Mouse (Mus musculus): ENCODE data around the gene Cpne7.

Cpne7 gene

DNA sequence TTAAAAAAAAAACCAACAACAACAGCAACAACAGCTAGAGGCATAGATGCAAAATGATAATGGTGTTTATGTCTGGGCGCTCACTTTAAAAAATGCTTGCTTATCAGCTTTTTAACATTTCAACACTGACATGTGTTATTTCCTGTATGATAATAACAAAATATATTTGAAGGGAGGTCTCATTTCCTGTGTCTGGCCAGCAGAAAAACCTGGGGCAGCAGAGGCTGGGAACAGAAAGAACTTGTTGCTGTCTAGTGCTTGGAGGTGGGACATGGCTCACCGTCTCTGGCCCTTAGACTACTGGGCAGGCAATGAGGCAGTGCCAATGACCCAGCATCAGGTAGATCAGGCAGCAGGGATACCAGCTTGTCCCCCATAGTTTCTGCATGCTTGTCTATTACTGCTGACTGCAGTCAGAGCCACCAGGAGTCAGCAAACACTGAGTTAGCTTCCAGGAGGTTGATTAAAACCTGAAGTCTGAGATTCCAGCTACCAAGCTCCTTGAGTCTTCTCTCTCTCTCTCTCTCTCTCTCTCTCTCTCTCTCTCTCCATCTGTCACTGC is 3.2 kb upstream of the Cpne7 start:
- no peak for DNase-seq (ENCODE audit: low spot score in 2 of 2)

- DNase-seq (ENCODE audit: low spot score in 2 of 2), result no peak
Observed at GRCm38 (mm10) chr8:123114644-123115043, 2.5 kb upstream of the Cpne7 start.

DNA sequence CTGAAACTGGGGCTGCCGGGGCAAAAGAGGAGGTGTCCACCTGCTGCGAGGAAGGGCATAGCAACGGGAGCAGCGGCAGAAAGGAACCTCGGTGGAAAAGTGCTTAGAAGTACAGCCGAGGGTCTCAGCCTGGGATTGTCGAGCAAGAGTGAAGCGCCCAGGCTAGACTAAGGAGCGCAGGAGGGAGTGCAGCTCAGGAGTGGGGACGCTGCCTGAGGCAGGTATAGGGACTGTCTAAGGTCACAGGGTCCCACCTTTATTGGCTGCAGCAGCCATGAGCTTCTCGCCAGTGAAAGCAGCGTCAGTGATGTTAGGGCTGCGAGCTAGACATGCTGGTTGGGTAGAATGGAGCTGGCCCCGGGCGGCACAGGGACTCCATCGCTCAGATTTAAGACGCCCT is 570 bp downstream of the Cpne7 start:
- no peak for DNase-seq (ENCODE audit: low spot score in 2 of 2)

- DNase-seq (ENCODE audit: low spot score in 2 of 2), result no peak
Observed at GRCm38 (mm10) chr8:123122059-123122458, 4.9 kb downstream of the Cpne7 start.

GRCm38 (mm10) chr8:123122670-123123069 is 5.5 kb downstream of the Cpne7 start:
- no peak for DNase-seq (ENCODE audit: low spot score in 2 of 2)

DNA sequence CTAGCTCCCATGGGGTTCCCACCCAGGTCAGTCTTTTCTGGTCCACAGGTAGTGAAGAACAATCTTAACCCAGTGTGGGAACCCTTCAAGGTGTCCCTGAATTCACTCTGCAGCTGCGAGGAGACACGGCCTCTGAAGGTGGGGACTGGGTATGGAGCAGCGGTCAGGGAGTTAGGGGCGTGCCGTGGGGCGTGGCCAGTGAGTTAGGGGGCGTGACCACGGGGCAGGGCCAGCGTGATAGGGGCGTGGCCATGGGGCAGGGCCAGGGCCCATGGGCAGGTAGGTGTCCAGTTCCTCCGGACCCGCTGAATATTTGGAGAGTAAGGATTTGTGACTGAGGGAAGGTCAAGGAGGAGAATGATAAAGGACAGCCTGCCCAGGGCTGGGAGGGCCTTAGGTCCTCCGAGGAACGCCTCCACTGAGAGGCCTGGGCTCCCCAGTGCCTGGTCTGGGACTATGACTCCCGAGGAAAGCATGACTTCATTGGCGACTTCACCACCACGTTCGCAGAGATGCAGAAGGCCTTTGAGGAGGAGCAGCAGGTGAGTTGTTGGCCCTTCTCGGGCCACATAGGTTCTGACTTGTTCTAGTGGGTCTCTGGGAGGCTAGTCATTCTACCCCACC is 9.1 kb downstream of the Cpne7 start:
- DNase-seq (ENCODE audit: low spot score in 2 of 2), result peak; percentile 67 to 80

DNA sequence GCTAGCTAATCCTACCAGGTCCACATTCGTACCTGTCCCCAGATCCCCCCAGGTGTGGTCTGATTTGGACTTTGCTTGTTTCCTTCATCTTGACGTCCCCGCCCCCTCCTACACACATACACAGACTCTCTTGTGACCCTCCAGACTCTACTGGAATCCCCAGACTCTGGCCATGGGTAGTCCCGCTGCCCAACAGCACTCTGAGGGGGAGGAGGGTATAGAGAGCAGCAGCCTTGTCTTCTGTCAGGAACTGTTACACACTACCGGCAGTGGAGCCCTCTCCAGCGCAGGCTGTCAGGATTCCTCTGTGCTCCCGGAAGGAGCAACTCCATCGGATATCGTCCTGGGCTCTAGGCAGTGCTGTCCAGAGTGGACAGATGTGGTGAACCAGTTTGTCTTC is 13.9 kb downstream of the Cpne7 start:
- no peak for DNase-seq (ENCODE audit: low spot score in 2 of 2)

- DNase-seq (ENCODE audit: low spot score in 2 of 2), result no peak
Observed at GRCm38 (mm10) chr8:123132953-123133352, 15.8 kb downstream of the Cpne7 start.

DNA sequence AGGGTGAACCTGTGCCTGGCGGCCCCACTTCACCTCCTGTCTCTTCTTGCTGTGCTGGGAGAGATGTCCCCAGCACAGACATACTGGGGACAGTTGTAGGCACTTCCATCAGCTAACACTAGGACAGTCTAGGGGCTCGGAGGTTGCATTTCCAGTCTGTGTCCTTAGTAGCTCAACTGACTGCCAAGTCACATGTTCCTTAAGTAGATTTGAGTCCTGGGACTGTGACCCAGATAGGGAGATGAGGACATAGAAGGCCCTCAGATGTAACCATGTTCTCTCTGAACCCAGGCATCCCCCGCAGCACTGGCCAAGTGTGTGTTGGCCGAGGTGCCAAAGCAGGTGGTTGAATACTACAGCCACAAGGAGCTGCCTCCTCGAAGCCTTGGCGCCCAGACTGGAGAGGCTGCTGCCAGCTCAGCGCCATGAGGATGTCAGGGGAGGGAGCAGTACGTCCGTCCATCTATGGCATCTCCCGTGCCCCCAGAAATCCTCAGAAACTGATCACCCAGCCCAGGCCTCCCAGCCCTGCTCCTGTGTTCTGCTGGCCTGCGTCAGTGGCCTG is 17.1 kb downstream of the Cpne7 start:
- no peak for DNase-seq (ENCODE audit: low spot score in 2 of 2)

- no peak for DNase-seq (ENCODE audit: low spot score in 2 of 2)
Observed at GRCm38 (mm10) chr8:123135406-123135805, 18.2 kb downstream of the Cpne7 start.

GRCm38 (mm10) chr8:123135806-123136205 is 18.6 kb downstream of the Cpne7 start:
- DNase-seq (ENCODE audit: low spot score in 2 of 2), result no peak

DNA sequence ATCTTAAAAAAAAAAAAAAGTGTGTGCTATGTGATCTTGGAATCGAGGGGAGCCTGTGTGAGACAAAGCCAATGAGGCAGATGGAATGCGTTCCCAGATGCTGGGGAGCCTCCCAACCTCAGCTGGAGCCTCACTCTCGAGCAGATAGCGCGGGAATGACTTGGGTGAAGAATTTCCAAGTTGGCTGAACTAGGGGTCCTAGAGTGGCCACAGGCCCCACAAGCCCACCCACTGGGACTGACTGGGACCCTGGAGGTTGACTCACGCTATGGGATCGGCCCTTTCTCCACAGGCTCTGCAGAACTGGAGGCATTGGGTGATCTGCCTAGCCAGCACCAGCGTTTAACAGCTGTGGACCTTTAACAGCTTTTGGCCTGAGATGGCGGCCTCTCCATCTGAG is 19.1 kb downstream of the Cpne7 start:
- no peak for DNase-seq (ENCODE audit: low spot score in 2 of 2)

GRCm38 (mm10) chr8:123137645-123138077 is 20.5 kb downstream of the Cpne7 start:
- no peak for DNase-seq (ENCODE audit: low spot score in 2 of 2)

DNA sequence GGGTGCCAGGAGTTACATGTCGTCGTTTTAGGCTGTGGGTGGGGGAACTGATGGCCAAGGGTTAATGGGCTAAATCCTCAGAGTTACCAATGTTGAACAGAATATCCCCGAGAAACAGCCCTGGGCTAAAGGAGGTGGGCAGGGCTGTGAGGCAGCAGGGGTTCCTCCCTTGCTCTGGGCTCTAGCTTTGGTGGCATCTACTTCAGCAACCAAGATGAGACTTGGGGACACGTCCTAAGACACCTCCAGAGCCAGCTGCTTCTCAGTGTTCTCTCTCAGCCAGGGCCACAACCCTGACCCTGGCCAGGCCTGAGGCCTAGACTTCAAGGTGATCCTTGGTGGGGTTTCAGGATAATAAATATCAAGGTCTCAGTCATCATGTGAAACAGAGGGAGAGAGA is 21.6 kb downstream of the Cpne7 start:
- no peak for DNase-seq (ENCODE audit: low spot score in 2 of 2)

GRCm38 (mm10) chr8:123141741-123142462 is 24.7 kb downstream of the Cpne7 start:
- DNase-seq (ENCODE audit: low spot score in 2 of 2), result no peak

GRCm38 (mm10) chr8:123145279-123145678 is 28.1 kb downstream of the Cpne7 start:
- DNase-seq (ENCODE audit: low spot score in 2 of 2), result no peak

GRCm38 (mm10) chr8:123146390-123146789 is 29.2 kb downstream of the Cpne7 start:
- no peak for DNase-seq (ENCODE audit: low spot score in 2 of 2)

DNA sequence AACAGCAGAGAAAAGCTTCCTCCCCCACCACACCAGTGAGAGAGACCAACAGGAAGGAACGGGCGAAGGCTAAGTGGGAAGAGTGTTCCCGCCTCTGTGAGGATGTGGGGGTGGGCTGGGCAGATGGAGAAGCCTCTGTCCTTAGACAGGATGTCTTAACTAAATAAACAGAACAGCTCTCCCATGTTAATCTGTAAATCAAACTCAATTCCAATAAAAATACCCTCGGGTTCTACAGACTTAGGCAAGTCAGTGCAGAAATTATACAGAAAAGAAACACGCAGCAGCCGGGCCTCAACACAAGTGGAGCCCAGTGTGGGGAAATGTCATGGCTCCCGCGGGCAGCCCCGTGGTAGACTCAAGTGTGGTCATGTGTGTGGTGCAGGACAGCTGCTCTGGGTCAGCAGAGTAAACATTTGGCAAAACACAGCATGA is 33.6 kb downstream of the Cpne7 start:
- no peak for DNase-seq (ENCODE audit: low spot score in 2 of 2)

- DNase-seq (ENCODE audit: low spot score in 2 of 2), result no peak
Observed at GRCm38 (mm10) chr8:123155177-123155576, 38.0 kb downstream of the Cpne7 start.

DNA sequence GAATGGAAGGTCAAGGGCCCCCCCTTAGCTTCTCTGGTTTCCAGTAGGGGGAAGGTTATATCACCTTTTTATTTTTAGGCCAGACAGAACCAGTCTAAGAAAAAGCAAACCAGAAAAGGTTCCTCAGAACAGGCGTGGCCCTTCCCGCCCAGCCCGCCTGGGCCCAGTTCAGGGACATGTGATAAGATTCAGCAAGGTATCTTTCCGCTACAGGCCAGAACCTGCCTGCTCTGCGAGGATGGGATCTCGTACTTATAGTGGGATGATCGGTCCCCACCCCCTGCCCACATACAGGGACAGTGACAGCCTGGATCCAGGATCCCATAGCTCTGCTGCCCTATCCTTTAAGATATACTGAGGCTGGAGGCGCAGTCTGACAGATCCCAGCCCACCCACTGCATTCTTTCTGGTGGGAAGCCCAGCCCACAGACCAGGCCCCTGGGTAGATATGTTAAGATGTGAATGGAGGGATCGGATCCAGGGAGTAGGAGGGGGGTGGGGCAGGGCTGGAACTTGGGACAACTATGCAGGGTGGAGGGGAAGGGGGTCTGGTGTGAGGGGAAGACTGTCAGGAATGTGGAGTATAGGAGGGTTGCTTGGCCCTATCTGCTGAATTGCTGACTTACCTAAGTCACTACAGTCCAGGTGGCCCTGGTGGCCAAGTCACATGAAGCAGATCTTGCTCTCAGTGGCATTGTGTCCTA is 39.0 kb downstream of the Cpne7 start:
- DNase-seq (ENCODE audit: low spot score in 2 of 2), result peak in 1 of 2 experiments; percentile 49

- no peak for DNase-seq (ENCODE audit: low spot score in 2 of 2)
Observed at GRCm38 (mm10) chr8:123157888-123158465, 40.8 kb downstream of the Cpne7 start, which contains the start of gene Sult5a1. Sult5a1 (minus strand) TSS chr8:123158315.

- no peak for DNase-seq (ENCODE audit: low spot score in 2 of 2)
Observed at GRCm38 (mm10) chr8:123181391-123181790, 64.2 kb downstream of the Cpne7 start.

All from spleen, postnatal 4 days (tissue).